Mouse (Mus musculus) intestine, embryonic 14.5 days (tissue): ENCODE measurements at regions not wholly inside any gene's neighbourhood (a gene's known extent, or its start where the extent isn't known, plus 50 kb on each side); places are given as distances from the start of the nearest gene placed in this dataset.

Experiments used
- ATAC-seq: fragments of 200-750 bp; cut with Nextera tagmentation; replicated peaks from 2 replicates; pipeline ENCODE4 v1.8.0; 2017; ENCODE audit warnings: low read depth, moderate number of reproducible peaks, moderate TSS enrichment, moderate library complexity; ENCODE audit not compliant: low FRiP score, low TSS enrichment
- DNase-seq: peaks from one replicate; pipeline ENCODE4 v3.0.0-alpha.2; 2018; ENCODE audit warnings: low spot score
- H3K27ac ChIP-seq: fragments of 300-500 bp; sonication (generic); 2 replicates; pipeline ENCODE4 v1.5.1; 2014; ENCODE audit warnings: low read depth, mild to moderate bottlenecking, control low read depth
- H3K27me3 ChIP-seq: fragments of 300-500 bp; sonication (generic); replicated peaks from 2 replicates; pipeline ENCODE4 v1.6.1; 2014; ENCODE audit warnings: low read length, control low read depth; ENCODE audit not compliant: control insufficient read depth, insufficient read depth
- H3K36me3 ChIP-seq: fragments of 300-500 bp; sonication (generic); 2 replicates; pipeline ENCODE4 v1.6.1; 2014; ENCODE audit warnings: low read length, control low read depth; ENCODE audit not compliant: control insufficient read depth, insufficient read depth
- H3K4me1 ChIP-seq: fragments of 300-500 bp; sonication (generic); replicated peaks from 2 replicates; pipeline ENCODE4 v1.6.1; 2014; ENCODE audit warnings: low read length, control low read depth, mixed read lengths; ENCODE audit not compliant: control insufficient read depth, insufficient read depth
- H3K4me2 ChIP-seq: fragments of 300-500 bp; sonication (generic); 2 replicates; pipeline ENCODE4 v1.6.1; 2014; ENCODE audit warnings: low read length
- H3K4me3 ChIP-seq: fragments of 300-500 bp; sonication (generic); 2 replicates; pipeline ENCODE4 v1.5.1; 2014; ENCODE audit warnings: low read depth, low read length, control low read depth, mixed read lengths
- H3K9ac ChIP-seq: fragments of 300-500 bp; sonication (generic); 2 replicates; pipeline ENCODE4 v1.6.1; 2014; ENCODE audit warnings: mild to moderate bottlenecking, low read length
- H3K9me3 ChIP-seq: fragments of 300-500 bp; sonication (generic); 2 replicates; pipeline ENCODE4 v1.6.1; 2016; ENCODE audit warnings: low read length, control low read depth; ENCODE audit not compliant: control insufficient read depth
- WGBS: fragments of 180-500 bp; shearing (Covaris S2); extraction: QIAGEN DNeasy Blood & Tissue Kit; methylation state at CpG from one replicate; pipeline ENCODE4 v1.1.7; 2014; 5-methylcytosine and 5-hydroxymethylcytosine counted together

DNA sequence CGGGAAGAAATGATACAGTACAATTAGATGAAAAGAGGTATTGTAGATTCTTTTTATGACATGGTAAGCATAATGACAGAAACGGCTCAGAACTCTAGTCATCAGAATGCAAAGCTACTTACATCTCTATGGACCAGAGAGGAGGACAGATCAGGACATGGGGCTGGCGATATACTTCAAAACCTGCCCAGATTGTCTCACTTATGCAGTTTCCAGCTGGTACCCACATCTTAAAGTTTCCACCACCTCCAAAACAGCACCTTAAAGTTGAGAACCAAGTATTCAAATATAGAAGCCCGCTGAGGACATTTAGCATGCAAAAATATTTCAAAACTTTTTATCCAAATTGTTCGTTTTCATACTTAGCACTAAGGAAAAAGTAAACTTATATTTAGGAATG is 341.0 kb downstream of the 1700009N14Rik start:
- H3K9ac ChIP-seq = no peak overlapping the region
- H3K9me3 ChIP-seq = no peaks in the 10 kb centered on the region
- no peak overlapping the region for H3K27ac ChIP-seq
- no peaks in the 10 kb centered on the region for H3K36me3 ChIP-seq
- ATAC-seq (no peak), DNase-seq (no peak)
- no peak overlapping the region for H3K4me2 ChIP-seq
- H3K4me3 ChIP-seq = no peak overlapping the region
- 88% methylated on average over 5 of the region's 5 CpGs for WGBS
- no peaks in the 10 kb centered on the region for H3K4me1 ChIP-seq
- H3K27me3 ChIP-seq = no peaks in the 10 kb centered on the region

- Histone ChIP-seq H3K4me2 (no peak overlapping the region), H3K27me3 (no peaks in the 10 kb centered on the region), H3K4me1 (no peaks in the 10 kb centered on the region), H3K27ac (no peak overlapping the region), H3K9me3 (no peaks in the 10 kb centered on the region), H3K4me3 (no peak overlapping the region), H3K36me3 (no peaks in the 10 kb centered on the region), H3K9ac (no peak overlapping the region)
- no peak for ATAC-seq
- WGBS = 57% methylated on average over 3 of the region's 3 CpGs
- no peak for DNase-seq
Observed at GRCm38 (mm10) chr4:39809950-39810349, 332.9 kb upstream of the Aco1 start.

- ATAC-seq (no peak), DNase-seq (no peak)
- Histone ChIP-seq H3K27ac (no peak overlapping the region), H3K4me1 (no peaks in the 10 kb centered on the region), H3K9ac (no peak overlapping the region), H3K4me2 (no peak overlapping the region), H3K36me3 (no peaks in the 10 kb centered on the region), H3K27me3 (no peaks in the 10 kb centered on the region), H3K4me3 (no peak overlapping the region), H3K9me3 (no peaks in the 10 kb centered on the region)
- WGBS = 80% methylated on average over 4 of the region's 4 CpGs
Observed at GRCm38 (mm10) chr4:39812766-39813165, 330.1 kb upstream of the Aco1 start.

DNA sequence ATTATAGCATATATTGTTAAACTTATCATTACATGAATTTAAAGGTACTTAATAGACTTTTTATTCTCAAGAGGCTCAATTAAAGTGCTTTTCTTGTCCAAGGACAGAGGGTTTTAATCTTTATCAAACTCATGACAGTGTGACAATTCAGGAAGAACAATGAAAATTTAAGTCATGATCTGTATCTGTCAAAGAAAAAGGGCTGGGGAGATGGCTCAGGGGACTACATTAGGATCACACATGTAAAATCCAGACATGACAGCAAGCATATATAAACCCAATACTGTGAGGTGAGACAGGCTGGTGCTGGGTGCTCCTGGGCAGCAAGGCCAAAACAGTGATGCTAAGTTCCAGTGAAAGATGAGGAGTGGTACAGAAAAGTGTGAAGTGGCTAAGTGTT is 327.3 kb upstream of the Aco1 start:
- Histone ChIP-seq H3K27me3 (no peaks in the 10 kb centered on the region), H3K9me3 (no peaks in the 10 kb centered on the region), H3K27ac (no peak overlapping the region), H3K36me3 (no peaks in the 10 kb centered on the region), H3K4me3 (no peak overlapping the region), H3K4me2 (no peak overlapping the region), H3K9ac (no peak overlapping the region), H3K4me1 (no peaks in the 10 kb centered on the region)
- DNase-seq = no peak
- no peak for ATAC-seq

DNA sequence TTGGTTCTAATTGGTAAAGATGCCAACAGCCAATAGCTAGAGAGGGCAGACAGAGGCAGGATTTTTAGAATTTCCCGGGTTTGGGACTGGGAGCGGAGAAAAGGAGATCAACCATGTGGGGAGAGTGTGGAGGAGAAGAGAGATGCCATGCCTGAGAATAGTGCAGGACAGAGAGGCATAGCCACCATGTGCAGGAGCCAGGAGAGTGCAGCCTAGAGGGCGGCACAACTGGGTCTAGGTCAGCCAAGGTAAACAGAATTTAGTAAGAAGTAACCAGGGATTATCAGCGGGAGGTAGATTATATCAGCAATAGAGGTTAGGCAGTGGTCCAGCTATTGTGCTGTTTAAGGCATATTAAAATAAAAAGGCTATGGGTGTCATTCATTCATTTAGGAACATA is 325.2 kb upstream of the Aco1 start:
- no peak overlapping the region for H3K4me3 ChIP-seq
- 84% methylated on average over 4 of the region's 4 CpGs for WGBS

GRCm38 (mm10) chr4:39833634-39834033 is 309.2 kb upstream of the Aco1 start:
- Histone ChIP-seq H3K9me3 (no peaks in the 10 kb centered on the region), H3K36me3 (no peaks in the 10 kb centered on the region), H3K4me2 (no peak overlapping the region), H3K4me1 (no peaks in the 10 kb centered on the region), H3K4me3 (no peak overlapping the region), H3K9ac (no peak overlapping the region), H3K27ac (no peak overlapping the region), H3K27me3 (no peaks in the 10 kb centered on the region)
- DNase-seq (no peak), ATAC-seq (no peak)
- 72% methylated on average over 1 of the region's 1 CpGs for WGBS

More for the DNA sequence above, 325.2 kb upstream of the Aco1 start:
- DNase-seq = no peak
- ATAC-seq = no peak
- Histone ChIP-seq H3K4me1 (no peaks in the 10 kb centered on the region), H3K36me3 (no peaks in the 10 kb centered on the region), H3K27ac (no peak overlapping the region), H3K9ac (no peak overlapping the region), H3K4me2 (no peak overlapping the region), H3K9me3 (no peaks in the 10 kb centered on the region), H3K27me3 (no peaks in the 10 kb centered on the region)
